Mouse (Mus musculus) CH12.LX (cell line): ENCODE data around the gene BC051142. TPM values are rescaled to one million over a fixed set of nuclear protein-coding genes. Genes with fewer than 3 reads are reported as not detected.

Source experiments
- polyA plus RNA-seq: library from polyadenylated mRNA; unstranded; fragments of >175 nt; gene quantifications from 2 replicates; pipeline ENCODE4 v1.2.1, GENCODE M21; 2012; ENCODE audit warnings: low read depth; ENCODE audit not compliant: insufficient read length
- total RNA-seq, 2 experiments: library from RNA; depleted of rRNA; stranded (reverse); fragments of 300-350 nt in 1 of 2; fragments of >200 nt in 1 of 2; gene quantifications; 2 replicates each; pipeline ENCODE4 v1.2.3; 2012 to 2014

BC051142 gene
- total and polyA plus RNA-seq, 3 experiments, result 0.28 to 0.83 TPM; not detected in 1

Other genes with a start within 250 kb of the BC051142 start
Only the 20 nearest of the 25 such genes appear.
- 164 and 184 TPM in 2 replicates for gene Tap1, start 211.3 kb upstream of the BC051142 start, total RNA-seq (2012; rRNA removed)
- gene Tap1, start 211.3 kb upstream of the BC051142 start, total RNA-seq (2014; rRNA removed), result 90.1 and 102 TPM in 2 replicates
- gene Tap1, start 211.3 kb upstream of the BC051142 start, polyA plus RNA-seq, result 157 and 161 TPM in 2 replicates
- 435 and 547 TPM in 2 replicates for gene Psmb9, start 211.1 kb upstream of the BC051142 start, total RNA-seq (2012; rRNA removed)
- 156 and 159 TPM in 2 replicates for gene Psmb9, start 211.1 kb upstream of the BC051142 start, total RNA-seq (2014; rRNA removed)
- 192 and 196 TPM in 2 replicates for gene Psmb9, start 211.1 kb upstream of the BC051142 start, polyA plus RNA-seq
- gene Psmb8, start 201.1 kb upstream of the BC051142 start, total RNA-seq (2012; rRNA removed), result 989 and 1,092 TPM in 2 replicates
- 846 and 857 TPM in 2 replicates for gene Psmb8, start 201.1 kb upstream of the BC051142 start, total RNA-seq (2014; rRNA removed)
- gene Psmb8, start 201.1 kb upstream of the BC051142 start, polyA plus RNA-seq, result 652 and 654 TPM in 2 replicates
- 110 and 116 TPM in 2 replicates for gene Tap2, start 195.3 kb upstream of the BC051142 start, total RNA-seq (2012; rRNA removed)
- gene Tap2, start 195.3 kb upstream of the BC051142 start, total RNA-seq (2014; rRNA removed), result 54.8 and 62.2 TPM in 2 replicates
- gene Tap2, start 195.3 kb upstream of the BC051142 start, polyA plus RNA-seq, result 121 and 124 TPM in 2 replicates
- gene H2-Ob, start 159.9 kb upstream of the BC051142 start, total RNA-seq (2012; rRNA removed), result 8.4 and 13.7 TPM in 2 replicates
- 31.9 and 39.7 TPM in 2 replicates for gene H2-Ob, start 159.9 kb upstream of the BC051142 start, total RNA-seq (2014; rRNA removed)
- gene H2-Ob, start 159.9 kb upstream of the BC051142 start, polyA plus RNA-seq, result 19.9 and 27.2 TPM in 2 replicates
- gene H2-Ab1, start 141.1 kb upstream of the BC051142 start, total RNA-seq (2012; rRNA removed), result 114 and 158 TPM in 2 replicates
- 105 and 119 TPM in 2 replicates for gene H2-Ab1, start 141.1 kb upstream of the BC051142 start, total RNA-seq (2014; rRNA removed)
- 634 and 699 TPM in 2 replicates for gene H2-Ab1, start 141.1 kb upstream of the BC051142 start, polyA plus RNA-seq
- 385 and 450 TPM in 2 replicates for gene H2-Aa, start 111.0 kb upstream of the BC051142 start, total RNA-seq (2012; rRNA removed)
- 481 and 488 TPM in 2 replicates for gene H2-Aa, start 111.0 kb upstream of the BC051142 start, total RNA-seq (2014; rRNA removed)
- gene H2-Aa, start 111.0 kb upstream of the BC051142 start, polyA plus RNA-seq, result 930 and 958 TPM in 2 replicates
- gene H2-Eb1, start 93.0 kb upstream of the BC051142 start, total RNA-seq (2012; rRNA removed), result 574 and 629 TPM in 2 replicates
- gene H2-Eb1, start 93.0 kb upstream of the BC051142 start, total RNA-seq (2014; rRNA removed), result 511 and 534 TPM in 2 replicates
- 898 and 899 TPM in 2 replicates for gene H2-Eb1, start 93.0 kb upstream of the BC051142 start, polyA plus RNA-seq
- 5.8 and 6.8 TPM in 2 replicates for gene H2-Eb2, start 73.2 kb upstream of the BC051142 start, total RNA-seq (2012; rRNA removed)
- gene H2-Eb2, start 73.2 kb upstream of the BC051142 start, total RNA-seq (2014; rRNA removed), result 10.9 and 12.2 TPM in 2 replicates
- 10.2 and 11.4 TPM in 2 replicates for gene H2-Eb2, start 73.2 kb upstream of the BC051142 start, polyA plus RNA-seq
- gene Btnl2, start 44.0 kb upstream of the BC051142 start, total RNA-seq (2012; rRNA removed), result 1.1 and 1.2 TPM in 2 replicates
- gene Btnl2, start 44.0 kb upstream of the BC051142 start, total RNA-seq (2014; rRNA removed), result 1.9 and 2.0 TPM in 2 replicates
- gene Btnl2, start 44.0 kb upstream of the BC051142 start, polyA plus RNA-seq, result 4.8 and 5.6 TPM in 2 replicates
- gene Btnl1, start 21.7 kb upstream of the BC051142 start, total RNA-seq (2012; rRNA removed), result 0.08 TPM in 1 of 2 replicates, not detected in the other
- 0.14 TPM in 1 of 2 replicates, not detected in the other for gene Btnl1, start 21.7 kb upstream of the BC051142 start, total RNA-seq (2014; rRNA removed)
- 0.11 TPM in 1 of 2 replicates, not detected in the other for gene Btnl1, start 21.7 kb upstream of the BC051142 start, polyA plus RNA-seq
- not detected in 2 replicates for gene Btnl4, start 78.5 kb downstream of the BC051142 start, total RNA-seq (2012; rRNA removed)
- gene Btnl4, start 78.5 kb downstream of the BC051142 start, total RNA-seq (2014; rRNA removed), result not detected in 2 replicates
- gene Btnl4, start 78.5 kb downstream of the BC051142 start, polyA plus RNA-seq, result not detected in 2 replicates
- gene Btnl6, start 118.5 kb downstream of the BC051142 start, total RNA-seq (2012; rRNA removed), result not detected in 2 replicates
- not detected in 2 replicates for gene Btnl6, start 118.5 kb downstream of the BC051142 start, total RNA-seq (2014; rRNA removed)
- gene Btnl6, start 118.5 kb downstream of the BC051142 start, polyA plus RNA-seq, result not detected in 2 replicates
- 0.25 and 0.29 TPM in 2 replicates for gene Notch4, start 165.4 kb downstream of the BC051142 start, total RNA-seq (2012; rRNA removed)
- gene Notch4, start 165.4 kb downstream of the BC051142 start, total RNA-seq (2014; rRNA removed), result not detected in 2 replicates
- 0.55 TPM in 1 of 2 replicates, not detected in the other for gene Notch4, start 165.4 kb downstream of the BC051142 start, polyA plus RNA-seq
- 14.9 and 18.2 TPM in 2 replicates for gene Gpsm3, start 191.0 kb downstream of the BC051142 start, total RNA-seq (2012; rRNA removed)
- 8.5 and 13.0 TPM in 2 replicates for gene Gpsm3, start 191.0 kb downstream of the BC051142 start, total RNA-seq (2014; rRNA removed)
- gene Gpsm3, start 191.0 kb downstream of the BC051142 start, polyA plus RNA-seq, result 38.7 and 52.6 TPM in 2 replicates
- 34.8 and 41.0 TPM in 2 replicates for gene Pbx2, start 192.4 kb downstream of the BC051142 start, total RNA-seq (2012; rRNA removed)
- 30.0 and 31.9 TPM in 2 replicates for gene Pbx2, start 192.4 kb downstream of the BC051142 start, total RNA-seq (2014; rRNA removed)
- gene Pbx2, start 192.4 kb downstream of the BC051142 start, polyA plus RNA-seq, result 41.7 and 50.5 TPM in 2 replicates
- gene Ager, start 199.0 kb downstream of the BC051142 start, total RNA-seq (2012; rRNA removed), result 0.76 and 0.81 TPM in 2 replicates
- 0.55 and 0.92 TPM in 2 replicates for gene Ager, start 199.0 kb downstream of the BC051142 start, total RNA-seq (2014; rRNA removed)
- 3.5 and 4.1 TPM in 2 replicates for gene Ager, start 199.0 kb downstream of the BC051142 start, polyA plus RNA-seq
- gene Rnf5, start 204.9 kb downstream of the BC051142 start, total RNA-seq (2012; rRNA removed), result 16.5 and 20.6 TPM in 2 replicates
- gene Rnf5, start 204.9 kb downstream of the BC051142 start, total RNA-seq (2014; rRNA removed), result 6.5 and 8.4 TPM in 2 replicates
- 35.1 and 48.9 TPM in 2 replicates for gene Rnf5, start 204.9 kb downstream of the BC051142 start, polyA plus RNA-seq
- gene Agpat1, start 205.4 kb downstream of the BC051142 start, total RNA-seq (2012; rRNA removed), result 39.3 and 47.4 TPM in 2 replicates
- gene Agpat1, start 205.4 kb downstream of the BC051142 start, total RNA-seq (2014; rRNA removed), result 9.9 and 11.2 TPM in 2 replicates
- 37.7 and 44.4 TPM in 2 replicates for gene Agpat1, start 205.4 kb downstream of the BC051142 start, polyA plus RNA-seq
- 0.13 TPM in 1 of 2 replicates, not detected in the other for gene Egfl8, start 217.2 kb downstream of the BC051142 start, total RNA-seq (2012; rRNA removed)
- gene Egfl8, start 217.2 kb downstream of the BC051142 start, total RNA-seq (2014; rRNA removed), result not detected in 2 replicates
- gene Egfl8, start 217.2 kb downstream of the BC051142 start, polyA plus RNA-seq, result not detected in 2 replicates